Comparison of ENCODE assay signal across 19 mouse cellular contexts in genomic region chr6:114322914-114323313, GRCm38 (mm10). TPM values are rescaled to one million over a fixed set of nuclear protein-coding genes. Genes with fewer than 3 reads are reported as not detected.
"Had no signal": no experiment of that assay in that cellular context is flagged by ENCODE, and none has a peak within 500 bp of the region (broad histone marks: within the 10 kb centered on the region; RNA-seq: fewer than 3 reads in every experiment).

No protein-coding gene starts in this region.

- H3K27me3 ChIP-seq: megakaryocyte, embryonic 14.5 days; midbrain, embryonic 13.5 days; neural tube, embryonic 12.5 days; stomach, embryonic 15.5 days had no signal

- H3K9me3 ChIP-seq: midbrain, embryonic 13.5 days; neural tube, embryonic 12.5 days; stomach, embryonic 15.5 days had no signal

- DNase-seq: lung, adult 18-20 months; lung, embryonic 14.5 days; lung, postnatal 10 days; lung, postnatal 36 days; right cerebral cortex, postnatal 14 days; thymus, adult 2 months; thymus, postnatal 25 days; thymus, postnatal 4 days had no signal

- H3K9ac ChIP-seq: lung, embryonic 14.5 days; midbrain, embryonic 13.5 days; neural tube, embryonic 12.5 days; stomach, embryonic 15.5 days had no signal

- H3K27ac ChIP-seq: macrophage; midbrain, embryonic 13.5 days; neural tube, embryonic 12.5 days; stomach, embryonic 15.5 days; stomach, postnatal 0 days had no signal

- H3K36me3 ChIP-seq: midbrain, embryonic 13.5 days; neural tube, embryonic 12.5 days; stomach, embryonic 15.5 days had no signal

- ATAC-seq: midbrain, embryonic 13.5 days; midbrain, embryonic 16.5 days had no signal

- H3K4me3 ChIP-seq: megakaryocyte, embryonic 14.5 days; midbrain, embryonic 13.5 days; neural tube, embryonic 12.5 days; stomach, embryonic 15.5 days had no signal

- H3K4me2 ChIP-seq: lung, embryonic 14.5 days; midbrain, embryonic 11.5 days; midbrain, embryonic 13.5 days; neural tube, embryonic 12.5 days; stomach, embryonic 15.5 days had no signal

- H3K4me1 ChIP-seq: megakaryocyte, embryonic 14.5 days; neural tube, embryonic 12.5 days; stomach, embryonic 15.5 days had no signal

RNA-seq across cellular contexts. Expression of gene Slc6a1, which starts 40.5 kb away (rescaled TPM):
- total RNA-seq: megakaryocyte progenitor cell, adult 5-6 weeks; monocyte, adult 5-6 weeks; neutrophil, adult 5-6 weeks had no signal
- polyA plus RNA-seq: lung, embryonic 14.5 days; macrophage; stomach, postnatal 0 days had no signal
